14 mouse cellular contexts compared by ENCODE assay signal in the genomic region with DNA sequence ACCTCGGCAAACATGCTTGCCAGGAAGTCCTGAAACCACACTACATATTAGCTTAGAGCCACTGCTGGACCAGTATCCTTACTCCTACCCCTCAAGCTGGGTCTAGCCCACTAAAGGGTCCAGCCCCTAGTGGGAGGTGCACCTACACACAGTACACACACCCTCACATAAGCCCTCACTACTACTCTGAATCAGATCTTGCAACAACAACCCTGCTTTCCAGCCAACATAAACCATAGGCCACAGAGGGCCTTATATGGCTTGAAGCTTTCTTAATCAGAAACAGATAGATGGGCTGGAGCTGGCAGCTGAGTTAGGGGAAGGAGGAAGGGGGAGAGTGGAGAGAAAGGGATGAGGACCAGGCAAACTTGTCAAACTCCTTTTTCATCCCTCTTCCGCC. TPM values are rescaled to one million over a fixed set of nuclear protein-coding genes. Genes with fewer than 3 reads are reported as not detected.
DNase-seq lines count a peak whose midpoint lies in the region; ATAC-seq lines count a peak whose summit lies in the region.
"Had no signal": no experiment of that assay in that cellular context is flagged by ENCODE, and none has a peak within 500 bp of the region (broad histone marks: within the 10 kb centered on the region; RNA-seq: fewer than 3 reads in every experiment).

No protein-coding gene starts in this region.

- H3K4me1 ChIP-seq in forebrain, embryonic 10.5 days = peaks cover 31% of the 10 kb centered on the region
- peaks cover 6% of the 10 kb centered on the region; the same call in 1 of the 2 replicates for H3K4me1 ChIP-seq in forebrain, embryonic 15.5 days
- peaks cover 30% of the 10 kb centered on the region for H3K4me1 ChIP-seq in kidney, embryonic 15.5 days
- H3K4me1 ChIP-seq in embryonic facial prominence, embryonic 11.5 days (ENCODE audit: control insufficient read depth, insufficient read depth, low read length) = peaks cover 7% of the 10 kb centered on the region; the same call in 1 of the 2 replicates
- peaks cover 31% of the 10 kb centered on the region for H3K4me1 ChIP-seq in limb, embryonic 12.5 days (replicated peaks)

- peak overlapping the region; percentile 65 for H3K27ac ChIP-seq in forebrain, embryonic 10.5 days
- no peak overlapping the region for H3K27ac ChIP-seq in forebrain, embryonic 15.5 days (replicated peaks)
- peak overlapping the region; percentile 50; the same call in 1 of the 2 replicates for H3K27ac ChIP-seq in kidney, embryonic 15.5 days
- no peak overlapping the region for H3K27ac ChIP-seq in embryonic facial prominence, embryonic 11.5 days (replicated peaks; ENCODE audit: low read depth, low read length)
- peak overlapping the region; percentile 60 for H3K27ac ChIP-seq in limb, embryonic 12.5 days

- H3K4me3 ChIP-seq in forebrain, embryonic 10.5 days = no peak overlapping the region
- H3K4me3 ChIP-seq in forebrain, embryonic 15.5 days = no peak overlapping the region
- H3K4me3 ChIP-seq in kidney, embryonic 15.5 days (replicated peaks) = no peak overlapping the region
- no peak overlapping the region for H3K4me3 ChIP-seq in embryonic facial prominence, embryonic 11.5 days (ENCODE audit: low read depth, low read length)
- no peak overlapping the region for H3K4me3 ChIP-seq in limb, embryonic 12.5 days (replicated peaks)

- H3K27me3 ChIP-seq in forebrain, embryonic 10.5 days (ENCODE audit: poor library complexity, severe bottlenecking) = no peaks in the 10 kb centered on the region
- H3K27me3 ChIP-seq in forebrain, embryonic 15.5 days = no peaks in the 10 kb centered on the region
- H3K27me3 ChIP-seq in kidney, embryonic 15.5 days = no peaks in the 10 kb centered on the region
- H3K27me3 ChIP-seq in embryonic facial prominence, embryonic 11.5 days (ENCODE audit: control insufficient read depth, insufficient read depth, low read length) = no peaks in the 10 kb centered on the region
- H3K27me3 ChIP-seq in limb, embryonic 12.5 days = no peaks in the 10 kb centered on the region

- H3K4me2 ChIP-seq in forebrain, embryonic 15.5 days (replicated peaks) = no peak overlapping the region
- H3K4me2 ChIP-seq in kidney, embryonic 15.5 days = no peak overlapping the region
- H3K4me2 ChIP-seq in embryonic facial prominence, embryonic 11.5 days (ENCODE audit: low read depth, low read length) = no peak overlapping the region
- no peak overlapping the region for H3K4me2 ChIP-seq in limb, embryonic 12.5 days

- 84% methylated on average over 2 of the region's 2 CpGs for WGBS in forebrain, embryonic 10.5 days
- 80% methylated on average over 2 of the region's 2 CpGs for WGBS in forebrain, embryonic 15.5 days
- 55% methylated on average over 2 of the region's 2 CpGs for WGBS in kidney, embryonic 15.5 days
- 51% methylated on average over 2 of the region's 2 CpGs for WGBS in embryonic facial prominence, embryonic 11.5 days
- WGBS in limb, embryonic 12.5 days = 43% methylated on average over 2 of the region's 2 CpGs

- H3K9me3 ChIP-seq in forebrain, embryonic 10.5 days = no peaks in the 10 kb centered on the region
- H3K9me3 ChIP-seq in forebrain, embryonic 15.5 days = no peaks in the 10 kb centered on the region
- no peaks in the 10 kb centered on the region for H3K9me3 ChIP-seq in kidney, embryonic 15.5 days (replicated peaks)
- no peaks in the 10 kb centered on the region for H3K9me3 ChIP-seq in embryonic facial prominence, embryonic 11.5 days (replicated peaks; ENCODE audit: control insufficient read depth, low read length)
- no peaks in the 10 kb centered on the region for H3K9me3 ChIP-seq in limb, embryonic 12.5 days

- DNase-seq in forebrain, embryonic 10.5 days (ENCODE audit: extremely low spot score, low spot score) = no peak
- DNase-seq in kidney, postnatal 36 days = no peak
- peak; percentile 73 for DNase-seq in embryonic facial prominence, embryonic 11.5 days (ENCODE audit: low spot score)
- no peak for DNase-seq in testis, postnatal 14 days (ENCODE audit: low spot score)
- DNase-seq in T-cell, adult 2 months (ENCODE audit: low spot score) = no peak
- DNase-seq: adrenal gland, postnatal 10 days; cerebellum, adult 8-10 months; kidney, postnatal 10 days; lung, postnatal 10 days; thymus, postnatal 36 days had no signal

- H3K36me3 ChIP-seq in forebrain, embryonic 10.5 days (replicated peaks) = no peaks in the 10 kb centered on the region; the same call in 1 of the 2 replicates
- H3K36me3 ChIP-seq in forebrain, embryonic 15.5 days = no peaks in the 10 kb centered on the region
- peaks cover 8% of the 10 kb centered on the region; the same call in 1 of the 2 replicates for H3K36me3 ChIP-seq in kidney, embryonic 15.5 days
- no peaks in the 10 kb centered on the region for H3K36me3 ChIP-seq in embryonic facial prominence, embryonic 11.5 days (replicated peaks; ENCODE audit: control insufficient read depth, insufficient read depth, low read depth, low read length)
- no peaks in the 10 kb centered on the region for H3K36me3 ChIP-seq in limb, embryonic 12.5 days

- no peak overlapping the region for H3K9ac ChIP-seq in forebrain, embryonic 15.5 days (replicated peaks)
- H3K9ac ChIP-seq in kidney, embryonic 15.5 days = no peak overlapping the region
- H3K9ac ChIP-seq in embryonic facial prominence, embryonic 11.5 days (replicated peaks; ENCODE audit: low read length) = no peak overlapping the region
- no peak overlapping the region for H3K9ac ChIP-seq in limb, embryonic 12.5 days (replicated peaks)

- no peak for ATAC-seq in forebrain, embryonic 15.5 days (replicated peaks)
- ATAC-seq in kidney, embryonic 15.5 days (replicated peaks; ENCODE audit: low FRiP score) = 0 out of 2 replicates have a peak, but pooled peaks have one; percentile 55
- ATAC-seq in embryonic facial prominence, embryonic 11.5 days (replicated peaks; ENCODE audit: insufficient number of reproducible peaks, low FRiP score, low TSS enrichment, low read depth) = peak; percentile 74
- ATAC-seq in limb, embryonic 12.5 days (ENCODE audit: insufficient number of reproducible peaks, insufficient read depth, low FRiP score, low TSS enrichment, low read depth) = 0 out of 2 replicates have a peak, but pooled peaks have one; percentile 31
- ATAC-seq: forebrain, embryonic 14.5 days had no signal

RNA-seq across cellular contexts. Expression of a gene that starts 8.0 kb away (rescaled TPM):
- 16.6 and 19.2 TPM in 2 replicates for polyA plus RNA-seq in forebrain, embryonic 10.5 days (2016; fragmentation: Nextera tagmentation; extraction: Ambion mirVana)
- polyA plus RNA-seq in forebrain, embryonic 15.5 days (2015; fragmentation: Nextera tagmentation; extraction: Ambion mirVana) = 30.5 and 34.0 TPM in 2 replicates
- polyA plus RNA-seq in kidney, embryonic 15.5 days (2015; fragmentation: Nextera tagmentation; extraction: Ambion mirVana) = 20.8 and 22.2 TPM in 2 replicates
- polyA plus RNA-seq in embryonic facial prominence, embryonic 11.5 days (2014; fragmentation: Nextera tagmentation; extraction: Ambion mirVana) = 9.6 and 12.3 TPM in 2 replicates
- polyA plus RNA-seq in limb, embryonic 12.5 days (2016; fragmentation: Nextera tagmentation; extraction: Ambion mirVana) = 15.3 and 16.7 TPM in 2 replicates

Comparison
In these comparisons a context has a peak if more than half of its experiments do, and no peak if none do; other contexts are left out.
1. H3K27ac ChIP-seq: peak in forebrain, embryonic 10.5 days (single experiment), kidney, embryonic 15.5 days (single experiment) and limb, embryonic 12.5 days (single experiment); none in forebrain, embryonic 15.5 days (single experiment) and embryonic facial prominence, embryonic 11.5 days (single experiment).